Mouse (Mus musculus): Measurements from ENCODE around the gene Cpsf4. TPM values are rescaled to one million over a fixed set of nuclear protein-coding genes. Genes with fewer than 3 reads are reported as not detected.
"Not testable (repeated sequence)": the region's sequence is repeated elsewhere in the genome, so short reads cannot be mapped to it uniquely, and the experiment has no call there.

The Cpsf4 gene
- polyA plus RNA-seq, 1 experiment from 2014 or later = 45.4 TPM

DNA sequence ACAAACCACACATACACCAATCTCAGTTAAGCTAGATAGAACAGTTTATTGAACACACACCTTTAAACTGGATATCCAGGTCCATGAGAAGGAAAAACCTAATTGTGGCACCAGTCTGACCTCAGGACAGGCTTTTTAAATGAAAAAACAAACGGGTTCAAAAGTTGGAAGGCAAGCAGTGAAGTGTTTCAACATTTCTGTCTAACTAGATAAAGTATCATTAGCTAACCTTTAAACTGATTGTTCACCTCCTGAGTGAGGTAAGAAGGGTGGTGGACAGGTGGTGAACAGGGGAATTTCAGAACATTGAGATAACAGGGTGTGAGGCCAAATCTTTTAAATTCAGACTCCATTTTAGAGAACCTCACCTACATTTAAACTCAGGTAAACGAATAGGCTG is 59.4 kb downstream of the Cpsf4 start:
- WGBS = 62% methylated on average over 2 of the region's 2 CpGs
- no peak overlapping the region for H3K4me3 ChIP-seq (ENCODE audit: low read length)
- H3K4me2 ChIP-seq (ENCODE audit: low read length) = no peak overlapping the region
- H3K27ac ChIP-seq (ENCODE audit: low read depth, low read length) = no peak overlapping the region
- no peak overlapping the region for H3K9ac ChIP-seq (ENCODE audit: low read depth, low read length)
- H3K36me3 ChIP-seq (ENCODE audit: control insufficient read depth, insufficient read depth, low read length) = peaks cover 5% of the 10 kb centered on the region
- peaks cover 3% of the 10 kb centered on the region; the same call in 1 of the 2 replicates for H3K4me1 ChIP-seq (ENCODE audit: control insufficient read depth, insufficient read depth, low read depth, low read length)
- H3K9me3 ChIP-seq (ENCODE audit: control insufficient read depth, low read length) = no peaks in the 10 kb centered on the region
- H3K27me3 ChIP-seq (replicated peaks; ENCODE audit: control insufficient read depth, insufficient read depth, low read length) = no peaks in the 10 kb centered on the region
- ATAC-seq = no peak

DNA sequence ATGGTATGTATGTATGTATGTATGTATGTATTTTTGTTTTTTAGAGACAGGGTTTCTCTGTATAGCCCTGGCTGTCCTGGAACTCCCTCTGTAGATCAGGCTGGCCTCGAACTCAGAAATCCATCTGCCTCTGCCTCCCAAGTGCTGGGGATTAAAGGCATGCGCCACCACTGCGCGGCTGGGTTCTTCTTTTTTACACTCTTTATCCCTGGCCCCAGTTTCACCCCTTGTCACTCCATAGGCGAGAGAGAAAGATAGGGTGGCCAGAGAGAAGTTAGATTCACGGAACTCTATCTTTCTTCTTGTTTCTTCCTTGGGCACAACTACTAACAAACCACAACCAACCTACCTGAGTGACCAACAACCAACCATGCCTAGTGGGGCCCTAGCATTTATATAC is 62.3 kb downstream of the Cpsf4 start:
- H3K9ac ChIP-seq (ENCODE audit: low read depth, low read length); H3K27ac ChIP-seq (ENCODE audit: low read depth, low read length); H3K4me2 ChIP-seq (ENCODE audit: low read length); H3K9me3 ChIP-seq (ENCODE audit: control insufficient read depth, low read length); H3K4me3 ChIP-seq (ENCODE audit: low read length); ATAC-seq; H3K36me3 ChIP-seq (ENCODE audit: control insufficient read depth, insufficient read depth, low read length); H3K27me3 ChIP-seq (replicated peaks; ENCODE audit: control insufficient read depth, insufficient read depth, low read length): not testable (repeated sequence)
- H3K4me1 ChIP-seq (ENCODE audit: control insufficient read depth, insufficient read depth, low read depth, low read length) = peaks cover 15% of the 10 kb centered on the region
- 85% methylated on average over 6 of the region's 6 CpGs for WGBS

- H3K27me3 ChIP-seq (replicated peaks; ENCODE audit: control insufficient read depth, insufficient read depth, low read length) = no peaks in the 10 kb centered on the region
- no peak overlapping the region; the same call in 1 of the 2 replicates for H3K9ac ChIP-seq (ENCODE audit: low read depth, low read length)
- peak overlapping the region; percentile 99 for H3K4me3 ChIP-seq (ENCODE audit: low read length)
- peaks cover 11% of the 10 kb centered on the region for H3K36me3 ChIP-seq (ENCODE audit: control insufficient read depth, insufficient read depth, low read length)
- H3K4me1 ChIP-seq (ENCODE audit: control insufficient read depth, insufficient read depth, low read depth, low read length) = peaks cover 15% of the 10 kb centered on the region
- H3K4me2 ChIP-seq (ENCODE audit: low read length) = peak overlapping the region; percentile 84
- H3K27ac ChIP-seq (ENCODE audit: low read depth, low read length) = no peak overlapping the region
- H3K9me3 ChIP-seq (ENCODE audit: control insufficient read depth, low read length) = no peaks in the 10 kb centered on the region
- no peak for ATAC-seq
- 88% methylated on average over 4 of the region's 4 CpGs for WGBS
Measured at GRCm38 (mm10) chr5:145230641-145231040, 63.6 kb downstream of the Cpsf4 start.

- Histone ChIP-seq H3K9me3 (ENCODE audit: control insufficient read depth, low read length) (no peaks in the 10 kb centered on the region), H3K4me1 (ENCODE audit: control insufficient read depth, insufficient read depth, low read depth, low read length) (peaks cover 15% of the 10 kb centered on the region), H3K9ac (ENCODE audit: low read depth, low read length) (peak within 1 kb of the TSS; percentile 98), H3K4me2 (ENCODE audit: low read length) (peak within 1 kb of the TSS; percentile 84), H3K36me3 (ENCODE audit: control insufficient read depth, insufficient read depth, low read length) (peaks cover 16% of the 10 kb centered on the region), H3K4me3 (ENCODE audit: low read length) (peak within 1 kb of the TSS; percentile 99), H3K27ac (ENCODE audit: low read depth, low read length) (peak within 1 kb of the TSS; percentile 91), H3K27me3 (replicated peaks; ENCODE audit: control insufficient read depth, insufficient read depth, low read length) (no peaks in the 10 kb centered on the region)
- under 1% methylated on average over 39 of the region's 42 CpGs for WGBS
- ATAC-seq = peak; percentile 98
Measured at GRCm38 (mm10) chr5:145231367-145231871, 64.4 kb downstream of the Cpsf4 start, which contains the start of gene Zfp655. Gene Zfp655 (plus strand): TSS chr5:145231715.

Other genes with a start within 250 kb of the Cpsf4 start
- 14.9 and 30.0 TPM in 2 replicates for gene Smurf1, start 201.4 kb upstream of the Cpsf4 start, polyA plus RNA-seq (2015; fragmentation: Nextera tagmentation; extraction: Ambion mirVana)
- not detected in 2 replicates for gene Gm4871, start 134.5 kb upstream of the Cpsf4 start, polyA plus RNA-seq (2015; fragmentation: Nextera tagmentation; extraction: Ambion mirVana)
- gene 1700018F24Rik, start 124.2 kb upstream of the Cpsf4 start, polyA plus RNA-seq (2015; fragmentation: Nextera tagmentation; extraction: Ambion mirVana) = not detected in 2 replicates
- 234 and 235 TPM in 2 replicates for gene Arpc1a, start 83.4 kb upstream of the Cpsf4 start, polyA plus RNA-seq (2015; fragmentation: Nextera tagmentation; extraction: Ambion mirVana)
- gene Kpna7, start 83.2 kb upstream of the Cpsf4 start, polyA plus RNA-seq (2015; fragmentation: Nextera tagmentation; extraction: Ambion mirVana) = not detected in 2 replicates
- gene Arpc1b, start 53.0 kb upstream of the Cpsf4 start, polyA plus RNA-seq (2015; fragmentation: Nextera tagmentation; extraction: Ambion mirVana) = 72.7 and 84.8 TPM in 2 replicates
- 90.9 and 98.7 TPM in 2 replicates for gene Pdap1, start 27.0 kb upstream of the Cpsf4 start, polyA plus RNA-seq (2015; fragmentation: Nextera tagmentation; extraction: Ambion mirVana)
- 164 and 169 TPM in 2 replicates for gene Bud31, start 26.9 kb upstream of the Cpsf4 start, polyA plus RNA-seq (2015; fragmentation: Nextera tagmentation; extraction: Ambion mirVana)
- 19.6 and 22.4 TPM in 2 replicates for gene Ptcd1, start 105 bp upstream of the Cpsf4 start, polyA plus RNA-seq (2015; fragmentation: Nextera tagmentation; extraction: Ambion mirVana)
- gene Atp5j2, start 24.8 kb downstream of the Cpsf4 start, polyA plus RNA-seq (2015; fragmentation: Nextera tagmentation; extraction: Ambion mirVana) = 673 and 743 TPM in 2 replicates
- gene Zkscan14, start 34.7 kb downstream of the Cpsf4 start, polyA plus RNA-seq (2015; fragmentation: Nextera tagmentation; extraction: Ambion mirVana) = 13.1 and 14.1 TPM in 2 replicates
- gene Zkscan5, start 37.3 kb downstream of the Cpsf4 start, polyA plus RNA-seq (2015; fragmentation: Nextera tagmentation; extraction: Ambion mirVana) = 13.7 and 14.5 TPM in 2 replicates
- 27.2 and 30.0 TPM in 2 replicates for gene Zfp655, start 64.5 kb downstream of the Cpsf4 start, polyA plus RNA-seq (2015; fragmentation: Nextera tagmentation; extraction: Ambion mirVana)
- gene Zscan25, start 113.3 kb downstream of the Cpsf4 start, polyA plus RNA-seq (2015; fragmentation: Nextera tagmentation; extraction: Ambion mirVana) = 0.40 and 0.47 TPM in 2 replicates
- gene Cyp3a57, start 178.1 kb downstream of the Cpsf4 start, polyA plus RNA-seq (2015; fragmentation: Nextera tagmentation; extraction: Ambion mirVana) = not detected in 2 replicates

Data from hindbrain, embryonic 16.5 days (tissue).